Mouse (Mus musculus) heart, postnatal 0 days (tissue): ENCODE measurements around the gene Krtap21-1. TPM values are rescaled to one million over a fixed set of nuclear protein-coding genes. Genes with fewer than 3 reads are reported as not detected.

ENCODE experiments used
- ATAC-seq: fragments of 200-750 bp; cut with Nextera tagmentation; 2 replicates; pipeline ENCODE4 v1.8.0; 2017; ENCODE audit warnings: low read depth, moderate number of reproducible peaks, moderate library complexity; ENCODE audit not compliant: insufficient read depth
- DNase-seq: peaks from one replicate; pipeline ENCODE4 v3.0.0-alpha.2; 2016; ENCODE audit warnings: low spot score
- H3K27ac ChIP-seq: fragments of 300-500 bp; sonication (generic); 2 replicates; pipeline ENCODE4 v1.5.1; 2014; ENCODE audit warnings: low read depth, mild to moderate bottlenecking
- H3K27me3 ChIP-seq: fragments of 300-500 bp; sonication (generic); 2 replicates; pipeline ENCODE4 v1.6.1; 2014; ENCODE audit warnings: low read length, mixed read lengths; ENCODE audit not compliant: control insufficient read depth, insufficient read depth
- H3K36me3 ChIP-seq: fragments of 300-500 bp; sonication (generic); replicated peaks from 2 replicates; pipeline ENCODE4 v1.6.1; 2014; ENCODE audit warnings: low read length, mixed read lengths; ENCODE audit not compliant: control insufficient read depth, insufficient read depth
- H3K4me1 ChIP-seq: fragments of 300-500 bp; sonication (generic); 2 replicates; pipeline ENCODE4 v1.6.1; 2014; ENCODE audit warnings: antibody characterized with exemption; ENCODE audit not compliant: control insufficient read depth, insufficient read depth
- H3K4me2 ChIP-seq: fragments of 300-500 bp; sonication (generic); 2 replicates; pipeline ENCODE4 v1.6.1; 2014; ENCODE audit warnings: low read depth, mild to moderate bottlenecking, low read length, moderate library complexity
- H3K4me3 ChIP-seq: fragments of 300-500 bp; sonication (generic); 2 replicates; pipeline ENCODE4 v1.5.1; 2014; ENCODE audit warnings: low read depth, low read length
- H3K9ac ChIP-seq: fragments of 300-500 bp; sonication (generic); replicated peaks from 2 replicates; pipeline ENCODE4 v1.6.1; 2014; ENCODE audit warnings: low read depth, low read length, mixed read lengths
- H3K9me3 ChIP-seq: fragments of 300-500 bp; sonication (generic); replicated peaks from 2 replicates; pipeline ENCODE4 v1.6.1; 2016; ENCODE audit warnings: low read length; ENCODE audit not compliant: control insufficient read depth
- CTCF ChIP-seq: IDR thresholded peaks from 2 replicates; pipeline ENCODE4 v1.5.1; 2016; ENCODE audit warnings: antibody characterized with exemption, control low read depth, low read depth
- EP300 ChIP-seq: IDR thresholded peaks from 2 replicates; pipeline ENCODE4 v1.6.1; 2016; ENCODE audit warnings: antibody characterized with exemption, low read depth
- WGBS: fragments of 180-500 bp; shearing (Covaris S2); extraction: QIAGEN DNeasy Blood & Tissue Kit; methylation state at CpG from one replicate; pipeline ENCODE4 v1.1.7; 2014; 5-methylcytosine and 5-hydroxymethylcytosine counted together
- polyA plus RNA-seq: library from polyadenylated mRNA; unstranded; fragments of >200 nt; fragmentation: Nextera tagmentation; extraction: Ambion mirVana; gene quantifications from 2 replicates; pipeline ENCODE4 v1.2.1, GENCODE M21; 2015
- total RNA-seq: library from RNA; depleted of rRNA; stranded (reverse); fragments of >200 nt; gene quantifications from 2 replicates; pipeline ENCODE4 v1.2.3, GENCODE M21; 2014; ENCODE audit warnings: low replicate concordance; rRNA removed

Krtap21-1 gene
- total and polyA plus RNA-seq, 2 experiments from 2014 or later = not detected

DNA sequence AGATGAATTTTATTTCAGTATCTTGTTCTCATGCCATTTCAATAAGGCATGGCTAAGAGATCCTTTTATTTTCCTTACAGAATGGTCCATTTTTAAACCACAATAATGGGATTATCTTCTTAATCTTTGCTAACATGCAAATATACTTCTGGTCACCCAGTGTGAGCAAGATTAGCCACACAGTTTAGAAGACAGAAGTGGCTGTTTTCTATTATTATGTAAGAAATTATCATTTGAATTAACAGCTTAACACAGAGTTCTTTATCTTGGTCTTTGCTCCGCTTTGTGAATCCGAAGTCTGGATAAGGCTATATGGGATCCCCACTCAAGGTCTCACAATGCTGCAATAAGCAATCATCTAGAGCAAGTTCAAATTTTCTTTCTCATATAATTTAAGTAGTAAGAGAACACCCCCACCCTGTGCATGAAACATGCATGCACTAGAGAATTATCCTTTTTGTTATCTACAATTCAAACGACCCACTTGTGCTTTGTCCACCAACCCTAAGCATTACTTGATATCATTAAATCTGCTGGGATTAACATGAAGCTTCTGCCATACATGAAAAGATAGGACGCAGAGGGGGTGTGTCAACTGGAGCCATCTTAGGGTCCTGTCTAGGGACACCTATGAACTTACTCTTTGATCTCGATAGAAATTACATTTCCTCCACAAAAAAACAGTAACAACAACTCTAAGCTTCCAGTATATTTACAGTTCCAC, 6.8 kb upstream of the Krtap21-1 start:
- no peak for ATAC-seq

DNA sequence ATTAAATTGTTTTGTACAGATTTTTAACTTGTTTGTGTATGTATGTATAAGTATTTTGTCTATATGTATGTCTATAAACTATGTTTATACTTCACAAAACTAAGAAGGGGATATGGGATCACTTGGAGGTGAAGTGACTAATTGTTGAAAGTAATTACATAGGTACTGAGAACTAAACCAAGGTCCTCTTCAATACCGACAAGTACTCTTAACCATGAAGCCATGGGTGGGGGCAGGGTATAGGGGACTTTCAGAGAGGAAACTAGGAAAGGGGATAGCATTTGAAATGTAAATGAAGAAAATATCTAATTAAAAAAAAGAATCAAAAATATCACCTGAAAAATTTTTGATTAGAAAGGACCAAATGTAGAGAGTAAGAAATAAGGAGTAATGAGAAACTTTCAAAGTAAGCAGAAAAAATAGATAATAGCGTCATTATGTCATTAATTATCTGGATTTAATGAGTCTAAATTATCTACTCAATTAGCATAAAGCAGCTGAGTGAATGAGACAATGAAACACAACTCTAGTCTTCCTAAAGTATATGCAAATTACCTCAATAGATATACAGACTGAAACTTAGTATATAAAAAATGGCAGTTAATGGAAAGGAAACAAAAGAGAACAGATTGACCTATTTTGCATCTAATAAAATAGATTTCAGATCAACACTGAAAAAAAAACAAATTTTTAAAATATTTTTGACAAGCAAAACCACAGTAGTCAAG, 30.8 kb downstream of the Krtap21-1 start:
- Histone ChIP-seq H3K27me3 (no peaks in the 10 kb centered on the region), H3K4me1 (no peaks in the 10 kb centered on the region), H3K27ac (no peak overlapping the region), H3K9ac (no peak overlapping the region), H3K36me3 (no peaks in the 10 kb centered on the region), H3K4me3 (no peak overlapping the region), H3K9me3 (no peaks in the 10 kb centered on the region), H3K4me2 (no peak overlapping the region)
- ATAC-seq = no peak
- 62% methylated on average over 2 of the region's 2 CpGs for WGBS
- TF ChIP-seq CTCF (no peak), EP300 (no peak)
- no peak for DNase-seq

More for the DNA sequence above, 6.8 kb upstream of the Krtap21-1 start:
- H3K4me2 ChIP-seq = no peak overlapping the region
- no peaks in the 10 kb centered on the region for H3K4me1 ChIP-seq
- no peak overlapping the region for H3K9ac ChIP-seq
- TF ChIP-seq CTCF (no peak), EP300 (no peak)
- no peaks in the 10 kb centered on the region for H3K36me3 ChIP-seq
- H3K9me3 ChIP-seq = no peaks in the 10 kb centered on the region
- no peaks in the 10 kb centered on the region for H3K27me3 ChIP-seq
- H3K27ac ChIP-seq = no peak overlapping the region
- WGBS = 72% methylated on average over 5 of the region's 5 CpGs
- no peak overlapping the region for H3K4me3 ChIP-seq
- no peak for DNase-seq

Other genes with a start within 250 kb of the Krtap21-1 start
- gene Gm9789, start 245.9 kb downstream of the Krtap21-1 start, total RNA-seq = not detected in 2 replicates
- gene Gm9789, start 245.9 kb downstream of the Krtap21-1 start, polyA plus RNA-seq = not detected in 2 replicates
- not detected in 2 replicates for gene Gm7735, start 234.4 kb downstream of the Krtap21-1 start, total RNA-seq
- not detected in 2 replicates for gene Gm7735, start 234.4 kb downstream of the Krtap21-1 start, polyA plus RNA-seq
- not detected in 2 replicates for gene 1110057P08Rik, start 229.1 kb downstream of the Krtap21-1 start, total RNA-seq
- gene 1110057P08Rik, start 229.1 kb downstream of the Krtap21-1 start, polyA plus RNA-seq = not detected in 2 replicates
- gene Krtap20-2, start 198.0 kb downstream of the Krtap21-1 start, total RNA-seq = not detected in 2 replicates
- gene Krtap20-2, start 198.0 kb downstream of the Krtap21-1 start, polyA plus RNA-seq = not detected in 2 replicates
- gene Krtap6-2, start 16.2 kb upstream of the Krtap21-1 start, total RNA-seq = not detected in 2 replicates
- gene Krtap6-2, start 16.2 kb upstream of the Krtap21-1 start, polyA plus RNA-seq = not detected in 2 replicates
- gene Krtap8-1, start 84.1 kb upstream of the Krtap21-1 start, total RNA-seq = not detected in 2 replicates
- not detected in 2 replicates for gene Krtap8-1, start 84.1 kb upstream of the Krtap21-1 start, polyA plus RNA-seq
- not detected in 2 replicates for gene Krtap7-1, start 104.5 kb upstream of the Krtap21-1 start, total RNA-seq
- gene Krtap7-1, start 104.5 kb upstream of the Krtap21-1 start, polyA plus RNA-seq = not detected in 2 replicates
- not detected in 2 replicates for gene Krtap11-1, start 167.3 kb upstream of the Krtap21-1 start, total RNA-seq
- not detected in 2 replicates for gene Krtap11-1, start 167.3 kb upstream of the Krtap21-1 start, polyA plus RNA-seq